In genomic region chr11:46090036-46090725, GRCm38 (mm10) we compare ENCODE assay signal across 11 mouse cellular contexts. TPM values are rescaled to one million over a fixed set of nuclear protein-coding genes. Genes with fewer than 3 reads are reported as not detected.
DNase-seq lines count a peak whose midpoint lies in the region; ATAC-seq and TF ChIP-seq lines count a peak whose summit lies in the region.
"Had no signal": no experiment of that assay in that cellular context is flagged by ENCODE, and none has a peak within 500 bp of the region (broad histone marks: within the 10 kb centered on the region; RNA-seq: fewer than 3 reads in every experiment).

No protein-coding gene starts in this region.

- no peaks in the 10 kb centered on the region for H3K9me3 ChIP-seq in kidney, embryonic 16.5 days (ENCODE audit: low read length)
- H3K9me3 ChIP-seq: limb, embryonic 13.5 days had no signal

- no peak overlapping the region for H3K9ac ChIP-seq in kidney, embryonic 16.5 days (replicated peaks; ENCODE audit: low read length)
- H3K9ac ChIP-seq: limb, embryonic 13.5 days had no signal

- peaks cover 21% of the 10 kb centered on the region for H3K4me1 ChIP-seq in kidney, embryonic 16.5 days (ENCODE audit: insufficient read depth, low read length)
- H3K4me1 ChIP-seq in thymus, adult 2 months (replicated peaks; ENCODE audit: control insufficient read depth, insufficient read depth, low read length): peaks cover 19% of the 10 kb centered on the region

- H3K27ac ChIP-seq in kidney, embryonic 16.5 days (ENCODE audit: low read length): peak overlapping the region; percentile 67; the same call in 1 of the 2 replicates
- peak overlapping the region; percentile 61; the same call in 1 of the 2 replicates for H3K27ac ChIP-seq in thymus, adult 2 months (ENCODE audit: control insufficient read depth, insufficient read depth, low read length)
- H3K27ac ChIP-seq: limb, embryonic 13.5 days had no signal

- ATAC-seq in kidney, embryonic 16.5 days (ENCODE audit: low FRiP score, low TSS enrichment): no peak
- ATAC-seq in activated CD4-positive, CD25-positive, alpha-beta regulatory T cell, adult 4 months: peak; percentile 38
- ATAC-seq: forebrain, embryonic 14.5 days had no signal

- H3K36me3 ChIP-seq in kidney, embryonic 16.5 days (ENCODE audit: insufficient read depth, low read length): no peaks in the 10 kb centered on the region; the same call in 1 of the 2 replicates
- no peaks in the 10 kb centered on the region for H3K36me3 ChIP-seq in thymus, adult 2 months (ENCODE audit: control insufficient read depth, insufficient read depth, low read length)

- no peak overlapping the region for H3K4me3 ChIP-seq in kidney, embryonic 16.5 days (ENCODE audit: low read length)
- no peak overlapping the region for H3K4me3 ChIP-seq in thymus, adult 2 months (ENCODE audit: control insufficient read depth, insufficient read depth, low read length)
- H3K4me3 ChIP-seq: limb, embryonic 13.5 days had no signal

- TF ChIP-seq CTCF in thymus, adult 2 months (IDR thresholded peaks at IDR 0.05; ENCODE audit: borderline replicate concordance, control insufficient read depth, extremely low read depth, insufficient read depth, low read length, poor library complexity): no peak

- H3K4me2 ChIP-seq in kidney, embryonic 16.5 days (replicated peaks; ENCODE audit: low read depth, low read length): no peak overlapping the region
- H3K4me2 ChIP-seq: limb, embryonic 13.5 days had no signal

- H3K27me3 ChIP-seq in kidney, embryonic 16.5 days (ENCODE audit: insufficient read depth, low read length): no peaks in the 10 kb centered on the region
- no peaks in the 10 kb centered on the region for H3K27me3 ChIP-seq in thymus, adult 2 months (ENCODE audit: control insufficient read depth, insufficient read depth, low read length)
- H3K27me3 ChIP-seq: limb, embryonic 13.5 days had no signal

- no peak for TF ChIP-seq POLR2A in thymus, adult 2 months (IDR thresholded peaks at IDR 0.05; ENCODE audit: control insufficient read depth, extremely low read depth, insufficient read depth, low read length, poor library complexity)

- 93% methylated on average over 10 of the region's 10 CpGs for WGBS in kidney, embryonic 16.5 days
- 53% methylated on average over 10 of the region's 10 CpGs for WGBS in thymus, adult 2 months

- DNase-seq in kidney, adult 11 months: no peak
- peak; percentile 62 for DNase-seq in liver
- peak; percentile 54 for DNase-seq in thymus, adult 2 months
- DNase-seq in cerebellum, adult 9-11 months: no peak
- no peak for DNase-seq in frontal cortex, postnatal 10 days (ENCODE audit: low spot score in 2 of 2)
- DNase-seq in cerebellum, postnatal 25 days: no peak
- DNase-seq: cerebellum, adult 8-10 months had no signal

RNA-seq across cellular contexts. Expression of gene Adam19, which starts 34.4 kb away (rescaled TPM):
- polyA plus RNA-seq in kidney, embryonic 16.5 days (2015; fragmentation: Nextera tagmentation; extraction: Ambion mirVana): 16.5 and 18.0 TPM in 2 replicates
- polyA plus RNA-seq in activated CD4-positive, CD25-positive, alpha-beta regulatory T cell, adult 4 months (2017; shearing (Covaris generic)): 10 to 100 TPM; 74.6 to 85.8 TPM
- polyA plus RNA-seq in thymus, adult 2 months (2012; rRNA removed): 11.1 and 12.8 TPM in 2 replicates

RNA-seq across cellular contexts. Expression of gene Gm12166, which starts 38.1 kb away (rescaled TPM):
- polyA plus RNA-seq in kidney, embryonic 16.5 days (2015; fragmentation: Nextera tagmentation; extraction: Ambion mirVana): 3.4 and 11.5 TPM in 2 replicates
- 10 to 100 TPM; 19.9 to 53.2 TPM for polyA plus RNA-seq in activated CD4-positive, CD25-positive, alpha-beta regulatory T cell, adult 4 months (2017; shearing (Covaris generic))
- 24.2 and 28.5 TPM in 2 replicates for polyA plus RNA-seq in thymus, adult 2 months (2012; rRNA removed)

Comparison
In these comparisons a context has a peak if more than half of its experiments do, and no peak if none do; other contexts are left out.
1. DNase-seq: peak in liver (single experiment) and thymus, adult 2 months (single experiment); none in kidney, adult 11 months (single experiment), cerebellum, adult 9-11 months (single experiment), frontal cortex, postnatal 10 days (0 of 2) and cerebellum, postnatal 25 days (0 of 2).